Mouse (Mus musculus) retina, postnatal 1 day (tissue): ENCODE measurements around the gene Klhl13.

ENCODE experiments used
- DNase-seq: peaks from one replicate; pipeline ENCODE4 v3.0.0-alpha.2; 2012

Gene Klhl13

DNA sequence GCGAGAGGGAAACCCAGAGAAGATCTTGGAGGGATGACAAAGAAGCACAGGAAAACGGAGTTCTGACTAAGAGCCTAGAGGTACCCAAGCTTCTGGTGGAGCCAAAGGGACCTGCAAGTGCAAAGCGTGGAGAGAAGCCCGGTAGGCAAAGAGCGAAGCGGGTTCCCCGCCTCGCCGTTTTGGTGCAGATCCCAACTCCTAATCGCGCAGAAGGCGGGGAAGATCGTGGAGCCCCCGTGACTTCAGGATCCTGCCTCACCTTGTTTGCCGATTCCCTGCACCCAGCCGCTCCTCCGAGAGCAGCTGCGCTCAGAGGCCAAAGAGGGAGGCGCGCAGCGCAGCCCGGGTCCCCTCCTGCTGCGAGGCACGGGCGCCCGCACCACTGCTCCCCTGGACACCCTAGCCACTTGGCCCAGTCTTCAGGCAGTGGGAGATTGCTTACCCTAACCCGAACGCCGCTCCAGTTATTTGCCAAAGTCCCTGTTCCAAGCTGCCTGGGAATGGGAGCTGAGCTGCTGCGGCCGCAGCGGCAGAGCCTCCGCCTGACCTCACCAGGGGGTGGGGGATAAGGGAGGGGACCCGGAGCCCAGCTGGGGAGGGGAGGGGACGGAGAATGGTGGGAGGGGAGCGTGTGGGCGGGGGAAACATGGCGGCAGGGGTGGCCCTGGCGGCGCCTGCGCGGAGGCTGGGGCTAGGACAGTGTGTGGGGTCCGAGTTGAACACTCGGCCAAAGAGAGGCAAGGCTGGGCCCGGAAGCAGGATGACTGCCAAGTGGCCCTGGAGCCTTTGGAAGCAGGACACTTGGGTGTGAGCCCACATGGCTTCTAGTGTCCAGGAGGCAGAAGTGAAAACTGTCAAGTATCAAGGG is at the start of gene Klhl13:
Gene Klhl13, minus strand, starts transcription at position 569 of the 868 bp plus-strand sequence.
- peak; percentile 80 for DNase-seq

- DNase-seq: no peak
Observed at GRCm38 (mm10) chrX:23409296-23410149, 44.6 kb upstream of the Klhl13 start.

DNA sequence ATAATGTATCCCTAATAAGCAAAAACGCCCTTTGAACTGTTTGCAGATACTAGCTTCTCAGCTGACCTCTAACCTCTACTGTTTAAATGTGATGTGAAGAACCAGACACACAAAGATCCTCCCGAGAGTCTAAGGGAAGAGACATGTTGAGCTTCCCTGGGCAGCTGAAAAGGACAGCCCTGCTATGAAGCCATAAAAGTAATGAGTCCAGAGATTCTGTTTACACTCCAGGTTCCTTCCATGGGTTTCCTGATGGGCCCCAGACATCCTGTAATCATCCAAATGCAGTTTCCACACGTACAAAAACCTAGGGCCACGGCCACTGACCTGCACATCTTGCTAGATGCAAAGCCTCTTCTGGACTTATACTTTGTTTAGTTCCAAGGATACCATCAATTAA is 23.8 kb upstream of the Klhl13 start:
- DNase-seq: no peak

GRCm38 (mm10) chrX:23363441-23363840 is 1.4 kb downstream of the Klhl13 start:
- peak; percentile 32 for DNase-seq

GRCm38 (mm10) chrX:23360446-23360845 is 4.4 kb downstream of the Klhl13 start:
- DNase-seq: no peak

GRCm38 (mm10) chrX:23350083-23350482 is 14.8 kb downstream of the Klhl13 start:
- DNase-seq: no peak

DNA sequence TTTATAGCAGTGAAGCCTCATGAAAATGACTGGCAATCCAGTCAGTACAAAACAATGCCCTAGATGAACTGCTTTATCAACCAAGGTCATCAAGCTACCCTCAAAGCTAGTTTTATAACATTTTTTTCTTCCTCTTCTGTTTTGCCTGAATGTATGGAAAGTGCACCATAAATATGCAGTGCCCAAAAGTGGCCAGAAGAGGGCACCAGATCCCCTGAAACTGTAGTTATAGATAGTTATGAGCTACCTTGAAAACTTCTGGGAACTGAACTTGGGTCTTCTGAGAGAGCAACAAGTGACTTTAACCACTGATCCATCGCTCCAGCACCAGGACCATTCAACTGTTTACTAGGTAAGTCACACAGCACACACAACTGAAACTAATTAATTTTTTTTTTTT is 36.8 kb downstream of the Klhl13 start:
- peak; percentile 1 for DNase-seq

DNA sequence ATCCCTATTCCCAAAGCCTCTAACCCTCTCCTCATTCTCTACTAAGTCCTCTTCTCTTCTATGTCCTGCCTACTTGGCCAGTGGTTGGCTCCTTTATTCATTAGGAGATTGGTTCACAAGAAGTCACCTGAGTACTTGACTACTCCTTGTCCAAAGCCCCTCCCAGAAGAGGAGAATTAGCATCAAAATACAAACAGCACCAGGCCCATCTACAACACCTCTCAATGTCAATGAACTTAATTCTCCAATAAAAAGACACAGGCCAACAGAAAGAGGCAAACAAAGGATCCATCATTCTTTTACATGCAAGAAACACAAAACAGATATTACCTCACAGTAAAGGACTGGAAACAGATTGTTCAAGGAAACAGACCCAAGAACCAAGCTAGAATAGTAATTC is 46.0 kb downstream of the Klhl13 start:
- DNase-seq: no peak

DNA sequence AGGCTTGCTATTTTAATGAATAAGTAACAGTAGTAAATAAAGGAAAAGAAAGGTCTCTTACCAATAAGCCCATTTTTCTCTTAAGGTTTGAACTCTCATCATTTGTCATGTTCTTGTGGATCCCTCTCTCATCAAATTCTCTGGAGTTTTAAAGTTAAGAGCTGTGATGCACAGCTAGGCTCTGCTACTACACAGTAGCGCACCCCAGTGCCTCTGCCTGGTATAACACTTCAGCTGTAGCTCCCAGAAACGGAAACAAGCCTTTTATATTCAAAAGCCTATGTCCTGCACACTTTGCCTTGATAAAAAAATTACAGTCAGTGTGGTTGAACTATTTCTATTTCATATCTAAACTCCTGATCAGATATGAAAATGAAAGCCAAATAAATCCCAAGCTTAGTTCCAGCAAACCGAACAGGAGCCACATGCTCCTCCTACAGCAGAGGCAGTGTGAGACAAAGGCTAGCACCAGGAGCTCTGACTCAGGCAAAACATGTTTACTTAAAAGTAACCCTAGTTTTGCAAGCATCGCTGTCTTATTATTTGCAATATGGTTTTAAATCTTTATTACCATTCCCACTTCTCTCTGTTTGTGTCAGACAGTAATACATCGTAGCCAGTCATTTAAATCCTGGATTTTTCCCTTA is 68.8 kb downstream of the Klhl13 start:
- DNase-seq: peak; percentile 42

DNA sequence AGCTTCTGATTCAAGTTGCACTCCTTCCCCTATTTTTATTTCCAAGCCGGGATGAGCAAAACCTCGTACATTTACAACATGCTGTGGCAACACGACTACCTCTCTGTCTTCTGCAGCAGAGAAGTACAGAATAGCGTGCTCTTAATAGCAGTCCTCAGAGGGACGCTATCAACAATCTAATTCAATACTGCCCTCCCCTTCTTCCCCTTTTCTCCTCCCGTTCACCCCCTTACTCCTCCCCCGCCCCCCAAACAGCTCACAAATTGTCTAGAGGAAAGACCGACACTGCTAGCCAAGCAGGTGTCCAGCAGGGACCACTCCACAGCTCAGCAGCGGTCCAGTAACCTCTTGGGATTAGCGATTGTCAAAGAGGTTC is 79.5 kb downstream of the Klhl13 start:
- DNase-seq: peak; percentile 15

- peak; percentile 15 for DNase-seq
Observed at GRCm38 (mm10) chrX:23284530-23285441, 80.1 kb downstream of the Klhl13 start.

GRCm38 (mm10) chrX:23267601-23268000 is 97.3 kb downstream of the Klhl13 start:
- peak; percentile 6 for DNase-seq

DNA sequence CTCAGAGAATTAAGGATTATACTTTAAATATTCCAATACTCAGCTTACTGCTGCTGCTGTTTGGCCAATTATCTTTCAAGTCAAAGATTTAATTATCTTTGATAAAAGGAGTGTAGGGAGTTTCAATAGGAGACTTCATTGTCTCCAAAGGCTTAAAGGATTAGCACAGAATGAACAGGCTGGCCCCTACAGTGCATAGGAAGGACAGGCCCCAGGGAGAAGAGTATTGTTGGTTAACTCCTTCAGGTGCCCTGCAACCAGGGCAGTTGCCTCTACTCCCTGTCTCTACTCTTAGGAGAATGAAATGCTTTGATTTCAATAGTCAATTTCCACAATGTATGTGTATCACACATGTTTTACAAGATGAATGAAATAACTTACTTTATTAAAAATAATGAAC is 116.1 kb downstream of the Klhl13 start:
- peak; percentile 49 for DNase-seq
